Mouse (Mus musculus): ENCODE results near the gene Srarp.

The Srarp gene

GRCm38 (mm10) chr4:141389366-141390150 lies 46.3 kb downstream of the Srarp start:
- DNase-seq (ENCODE audit: low spot score), result no peak

- DNase-seq (ENCODE audit: low spot score), result no peak
Observed at GRCm38 (mm10) chr4:141387933-141388332, 48.0 kb downstream of the Srarp start.

- DNase-seq (ENCODE audit: low spot score), result peak; percentile 90
Observed at GRCm38 (mm10) chr4:141387093-141387784, 48.7 kb downstream of the Srarp start.

- no peak for DNase-seq (ENCODE audit: low spot score)
Observed at GRCm38 (mm10) chr4:141386150-141386549, 49.8 kb downstream of the Srarp start.

GRCm38 (mm10) chr4:141385275-141385674 lies 50.6 kb downstream of the Srarp start:
- peak; percentile 88 for DNase-seq (ENCODE audit: low spot score)

Data from embryo, embryonic 10.5 days (tissue).